Mouse (Mus musculus) stomach, postnatal 0 days (tissue): ENCODE data around the gene Vrtn.

ENCODE experiments used
- CTCF ChIP-seq: IDR thresholded peaks from 2 replicates; pipeline ENCODE4 v1.5.1; 2016; ENCODE audit warnings: antibody characterized with exemption, low read depth, mild to moderate bottlenecking, moderate library complexity
- EP300 ChIP-seq: optimal IDR thresholded peaks from 2 replicates; pipeline ENCODE3; 2016; ENCODE audit warnings: antibody characterized with exemption

GRCm38 (mm10) chr12:84676011-84676410 is 35.2 kb downstream of the Vrtn start:
- no peak for TF ChIP-seq CTCF
- no peak for TF ChIP-seq EP300
